Mouse (Mus musculus) G1E (cell line): ENCODE data around the gene Vangl1. TPM values are rescaled to one million over a fixed set of nuclear protein-coding genes. Genes with fewer than 3 reads are reported as not detected.

ENCODE experiments used
- ATAC-seq: 2 replicates; pipeline ENCODE4 v1.8.0; 2016; ENCODE audit warnings: mild to moderate bottlenecking; ENCODE audit not compliant: insufficient number of reproducible peaks, poor library complexity, low FRiP score, severe bottlenecking; ENCODE audit errors: extremely low read depth
- DNase-seq: peaks from one replicate; pipeline ENCODE4 v3.0.0; 2012; ENCODE audit warnings: low spot score
- H3K27me3 ChIP-seq: 2 replicates; pipeline ENCODE4 v1.6.1; 2012; ENCODE audit warnings: mild to moderate bottlenecking, low read length, inconsistent platforms; ENCODE audit not compliant: insufficient read depth
- H3K36me3 ChIP-seq: replicated peaks from 2 replicates; pipeline ENCODE3; 2012; ENCODE audit warnings: mild to moderate bottlenecking, inconsistent platforms
- H3K4me1 ChIP-seq: 2 replicates; pipeline ENCODE4 v1.6.1; 2012; ENCODE audit warnings: low read depth, low read length, inconsistent platforms, mixed read lengths; ENCODE audit not compliant: insufficient read depth
- H3K4me3 ChIP-seq: 2 replicates; pipeline ENCODE4 v1.5.1; 2012; ENCODE audit warnings: low read depth, mild to moderate bottlenecking, inconsistent platforms, low read length, moderate library complexity, mixed read lengths
- H3K9me3 ChIP-seq: replicated peaks from 2 replicates; pipeline ENCODE4 v1.6.1; 2012; ENCODE audit warnings: inconsistent platforms
- CTCF ChIP-seq: IDR thresholded peaks from 2 replicates; pipeline ENCODE4 v1.5.1; 2012; ENCODE audit warnings: low read depth, low read length, inconsistent platforms, mixed read lengths
- GATA1 ChIP-seq: IDR thresholded peaks from 2 replicates; pipeline ENCODE4 v1.6.1; 2012; ENCODE audit warnings: borderline replicate concordance, low read length, inconsistent platforms, mixed read lengths
- GATA2 ChIP-seq: IDR thresholded peaks from 2 replicates; pipeline ENCODE4 v1.6.1; 2012; ENCODE audit warnings: low read depth, low read length, inconsistent platforms, borderline replicate concordance
- POLR2AphosphoS5 ChIP-seq: IDR thresholded peaks from 2 replicates; pipeline ENCODE4 v1.6.1; 2012; ENCODE audit warnings: low read depth, low read length, inconsistent platforms; ENCODE audit not compliant: insufficient replicate concordance
- TAL1 ChIP-seq: conservative IDR thresholded peaks from 2 replicates; pipeline ENCODE4 v1.6.1; 2012; ENCODE audit warnings: low read depth, low read length, inconsistent platforms, mixed read lengths
- polyA plus RNA-seq: library from polyadenylated mRNA; stranded (reverse); fragments of >175 nt; gene quantifications from 2 replicates; pipeline ENCODE4 v1.2.3, GENCODE M21; 2012
- total RNA-seq, 2 experiments: library from RNA; stranded (forward) in 1 of 2; stranded (reverse) in 1 of 2; fragments of 200-1000 nt in 1 of 2; fragments of >200 nt in 1 of 2; fragmentation: Nextera tagmentation in 1 of 2; gene quantifications; 2 replicates each; pipeline ENCODE4 v1.2.3; 2014 to 2017

Vangl1 gene
- total and polyA plus RNA-seq, 3 experiments, result 22.7 to 56.6 (median 25.6) TPM

- H3K36me3 ChIP-seq, result no peaks in the 10 kb centered on the region
- no peak overlapping the region for H3K4me3 ChIP-seq
- no peaks in the 10 kb centered on the region for H3K4me1 ChIP-seq
- no peak for ATAC-seq
- H3K9me3 ChIP-seq, result no peaks in the 10 kb centered on the region
- H3K27me3 ChIP-seq, result peaks cover 27% of the 10 kb centered on the region
- no peak for DNase-seq
- TF ChIP-seq GATA1 (no peak), TAL1 (no peak), CTCF (no peak), GATA2 (no peak), POLR2AphosphoS5 (no peak)
Measured at GRCm38 (mm10) chr3:102144401-102144800, 60.1 kb downstream of the Vangl1 start.

GRCm38 (mm10) chr3:102143536-102143935 lies 61.0 kb downstream of the Vangl1 start:
- DNase-seq (no peak), ATAC-seq (no peak)
- no peak for TF ChIP-seq GATA2
- TF ChIP-seq TAL1, result no peak
- TF ChIP-seq CTCF, result no peak
- no peak for TF ChIP-seq POLR2AphosphoS5
- no peak for TF ChIP-seq GATA1
- no peaks in the 10 kb centered on the region for H3K9me3 ChIP-seq
- no peaks in the 10 kb centered on the region for H3K4me1 ChIP-seq
- H3K27me3 ChIP-seq, result peaks cover 33% of the 10 kb centered on the region
- no peaks in the 10 kb centered on the region for H3K36me3 ChIP-seq
- no peak overlapping the region for H3K4me3 ChIP-seq

- H3K9me3 ChIP-seq, result no peaks in the 10 kb centered on the region
- H3K4me1 ChIP-seq, result no peaks in the 10 kb centered on the region
- H3K36me3 ChIP-seq, result no peaks in the 10 kb centered on the region
- no peak for DNase-seq
- TF ChIP-seq GATA2 (no peak), GATA1 (no peak), CTCF (no peak), TAL1 (no peak), POLR2AphosphoS5 (no peak)
- no peak overlapping the region for H3K4me3 ChIP-seq
- peaks cover 35% of the 10 kb centered on the region for H3K27me3 ChIP-seq
- no peak for ATAC-seq
Measured at GRCm38 (mm10) chr3:102142947-102143346, 61.5 kb downstream of the Vangl1 start.

- no peaks in the 10 kb centered on the region for H3K4me1 ChIP-seq
- H3K27me3 ChIP-seq, result peaks cover 31% of the 10 kb centered on the region
- H3K9me3 ChIP-seq, result no peaks in the 10 kb centered on the region
- TF ChIP-seq CTCF (no peak), GATA2 (no peak), GATA1 (no peak), TAL1 (no peak), POLR2AphosphoS5 (no peak)
- DNase-seq, result no peak
- H3K4me3 ChIP-seq, result no peak overlapping the region
- H3K36me3 ChIP-seq, result no peaks in the 10 kb centered on the region
- ATAC-seq, result no peak
Measured at GRCm38 (mm10) chr3:102141893-102142292, 62.6 kb downstream of the Vangl1 start.

GRCm38 (mm10) chr3:102141451-102141850 lies 63.0 kb downstream of the Vangl1 start:
- TF ChIP-seq POLR2AphosphoS5, result no peak
- Histone ChIP-seq H3K4me1 (no peaks in the 10 kb centered on the region), H3K27me3 (peaks cover 31% of the 10 kb centered on the region), H3K9me3 (no peaks in the 10 kb centered on the region), H3K36me3 (no peaks in the 10 kb centered on the region), H3K4me3 (no peak overlapping the region)
- no peak for DNase-seq
- no peak for ATAC-seq

- DNase-seq, result no peak
- H3K36me3 ChIP-seq, result no peaks in the 10 kb centered on the region
- TF ChIP-seq GATA2 (no peak), POLR2AphosphoS5 (no peak), CTCF (no peak), GATA1 (no peak), TAL1 (no peak)
- H3K27me3 ChIP-seq, result peaks cover 37% of the 10 kb centered on the region
- no peaks in the 10 kb centered on the region for H3K9me3 ChIP-seq
- H3K4me3 ChIP-seq, result no peak overlapping the region
- ATAC-seq, result no peak
- no peaks in the 10 kb centered on the region for H3K4me1 ChIP-seq
Measured at GRCm38 (mm10) chr3:102140606-102141005, 63.9 kb downstream of the Vangl1 start.

GRCm38 (mm10) chr3:102138899-102139298 lies 65.6 kb downstream of the Vangl1 start:
- no peaks in the 10 kb centered on the region for H3K9me3 ChIP-seq
- no peaks in the 10 kb centered on the region for H3K36me3 ChIP-seq
- DNase-seq (no peak), ATAC-seq (no peak)
- H3K4me1 ChIP-seq, result no peaks in the 10 kb centered on the region
- TF ChIP-seq GATA2, result no peak
- no peak for TF ChIP-seq GATA1
- no peak for TF ChIP-seq POLR2AphosphoS5
- TF ChIP-seq CTCF, result no peak
- no peak for TF ChIP-seq TAL1
- H3K27me3 ChIP-seq, result peaks cover 35% of the 10 kb centered on the region
- H3K4me3 ChIP-seq, result no peak overlapping the region
